In the genomic region with DNA sequence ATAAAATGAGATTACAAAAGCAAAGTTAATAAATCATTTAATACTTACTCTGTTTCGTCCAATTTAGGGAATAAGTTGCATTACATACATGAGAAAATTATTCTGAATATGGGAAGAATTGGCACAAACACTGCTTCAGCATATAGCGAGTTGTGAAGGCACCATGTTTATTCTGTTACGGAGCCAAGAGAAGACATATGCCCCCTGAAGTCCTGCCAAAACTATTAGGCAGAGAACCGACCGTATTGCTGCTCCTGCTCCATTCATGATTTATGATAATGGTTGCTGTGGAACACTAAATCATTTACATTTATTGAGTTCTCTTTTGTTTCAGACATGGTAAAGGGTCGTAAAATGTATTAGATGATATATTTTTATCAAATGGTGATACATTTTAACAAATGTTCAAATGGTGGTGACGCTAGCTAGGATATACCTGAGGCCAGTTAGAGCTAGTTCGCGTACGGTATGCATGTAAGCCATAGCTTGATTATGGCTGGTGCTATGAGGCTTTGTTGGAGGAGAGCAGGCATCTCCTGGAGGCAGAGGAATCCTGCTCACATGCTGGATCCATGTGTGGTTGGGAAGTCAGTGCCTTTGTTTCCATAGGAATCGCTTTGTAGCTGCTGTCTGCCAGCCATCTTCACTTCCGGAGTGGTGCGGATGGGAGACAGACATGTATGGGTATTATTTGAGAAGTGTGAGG, we compare ENCODE assay signal across 20 mouse cellular contexts.
DNase-seq lines count a peak whose midpoint lies in the region; ATAC-seq and TF ChIP-seq lines count a peak whose summit lies in the region.
"Had no signal": no experiment of that assay in that cellular context is flagged by ENCODE, and none has a peak within 500 bp of the region (broad histone marks: within the 10 kb centered on the region; RNA-seq: fewer than 3 reads in every experiment).

No protein-coding gene starts in this region.

- H3K4me2 ChIP-seq in forebrain, embryonic 13.5 days = no peak overlapping the region
- no peak overlapping the region for H3K4me2 ChIP-seq in forebrain, embryonic 12.5 days
- no peak overlapping the region for H3K4me2 ChIP-seq in lung, embryonic 14.5 days
- H3K4me2 ChIP-seq in forebrain, embryonic 16.5 days (ENCODE audit: low read length) = 0 out of 2 replicates have a peak overlapping the region, but pooled peaks have one; percentile 5
- no peak overlapping the region for H3K4me2 ChIP-seq in neural tube, embryonic 14.5 days (ENCODE audit: low read depth, low read length)
- H3K4me2 ChIP-seq: embryonic facial prominence, embryonic 13.5 days; limb, embryonic 15.5 days; liver, embryonic 15.5 days; midbrain, embryonic 13.5 days had no signal

- H3K27me3 ChIP-seq in forebrain, embryonic 13.5 days = no peaks in the 10 kb centered on the region
- no peaks in the 10 kb centered on the region for H3K27me3 ChIP-seq in forebrain, embryonic 12.5 days
- H3K27me3 ChIP-seq in lung, embryonic 14.5 days (ENCODE audit: insufficient read depth, low read length) = no peaks in the 10 kb centered on the region
- H3K27me3 ChIP-seq in forebrain, embryonic 16.5 days (replicated peaks; ENCODE audit: control insufficient read depth, insufficient read depth, low read length) = no peaks in the 10 kb centered on the region
- H3K27me3 ChIP-seq in neural tube, embryonic 14.5 days (ENCODE audit: control insufficient read depth, insufficient read depth, low read length) = no peaks in the 10 kb centered on the region
- H3K27me3 ChIP-seq: embryonic facial prominence, embryonic 13.5 days; limb, embryonic 15.5 days; liver, embryonic 15.5 days; midbrain, embryonic 13.5 days had no signal

- peak overlapping the region; percentile 31; the same call in 1 of the 2 replicates for H3K27ac ChIP-seq in forebrain, embryonic 13.5 days
- H3K27ac ChIP-seq in forebrain, embryonic 12.5 days = no peak overlapping the region
- no peak overlapping the region for H3K27ac ChIP-seq in lung, embryonic 14.5 days (ENCODE audit: low read depth)
- peak overlapping the region; percentile 78 for H3K27ac ChIP-seq in forebrain, embryonic 16.5 days (ENCODE audit: low read length)
- H3K27ac ChIP-seq in neural tube, embryonic 14.5 days (ENCODE audit: low read depth, low read length) = peak overlapping the region; percentile 13; the same call in 1 of the 2 replicates
- H3K27ac ChIP-seq: embryonic facial prominence, embryonic 13.5 days; heart, embryonic 10.5 days; layer of hippocampus, adult 2 months; limb, embryonic 15.5 days; liver, embryonic 15.5 days; midbrain, embryonic 13.5 days; stomach, postnatal 0 days had no signal

- no peak overlapping the region for H3K9ac ChIP-seq in forebrain, embryonic 13.5 days
- no peak overlapping the region for H3K9ac ChIP-seq in forebrain, embryonic 12.5 days
- H3K9ac ChIP-seq in lung, embryonic 14.5 days = no peak overlapping the region
- no peak overlapping the region for H3K9ac ChIP-seq in forebrain, embryonic 16.5 days (replicated peaks; ENCODE audit: low read depth, low read length)
- no peak overlapping the region for H3K9ac ChIP-seq in neural tube, embryonic 14.5 days (replicated peaks; ENCODE audit: low read depth, low read length)
- H3K9ac ChIP-seq: embryonic facial prominence, embryonic 13.5 days; limb, embryonic 15.5 days; liver, embryonic 15.5 days; midbrain, embryonic 13.5 days had no signal

- no peaks in the 10 kb centered on the region for H3K9me3 ChIP-seq in forebrain, embryonic 13.5 days (replicated peaks)
- H3K9me3 ChIP-seq in forebrain, embryonic 12.5 days = no peaks in the 10 kb centered on the region
- H3K9me3 ChIP-seq in lung, embryonic 14.5 days (ENCODE audit: low read depth, low read length) = no peaks in the 10 kb centered on the region
- no peaks in the 10 kb centered on the region for H3K9me3 ChIP-seq in forebrain, embryonic 16.5 days (ENCODE audit: control insufficient read depth, low read length)
- H3K9me3 ChIP-seq in neural tube, embryonic 14.5 days (ENCODE audit: control insufficient read depth, low read length) = no peaks in the 10 kb centered on the region
- H3K9me3 ChIP-seq: embryonic facial prominence, embryonic 13.5 days; heart, embryonic 10.5 days; limb, embryonic 15.5 days; liver, embryonic 15.5 days; midbrain, embryonic 13.5 days had no signal

- no peak for TF ChIP-seq CTCF in lung, embryonic 14.5 days (IDR thresholded peaks at IDR 0.05; ENCODE audit: low read depth)

- ATAC-seq in forebrain, embryonic 13.5 days = peak; percentile 71
- ATAC-seq in forebrain, embryonic 12.5 days (ENCODE audit: low FRiP score) = no peak
- ATAC-seq in lung, embryonic 14.5 days (ENCODE audit: insufficient read depth) = no peak
- peak; percentile 65 for ATAC-seq in forebrain, embryonic 16.5 days
- peak; percentile 54; the same call in 1 of the 2 replicates for ATAC-seq in neural tube, embryonic 14.5 days (ENCODE audit: low read depth)
- ATAC-seq: lung, postnatal 0 days; midbrain, embryonic 13.5 days had no signal

- H3K36me3 ChIP-seq in forebrain, embryonic 13.5 days (ENCODE audit: poor library complexity, severe bottlenecking) = peaks cover 11% of the 10 kb centered on the region; the same call in 1 of the 2 replicates
- no peaks in the 10 kb centered on the region; the same call in 1 of the 2 replicates for H3K36me3 ChIP-seq in forebrain, embryonic 12.5 days (replicated peaks)
- peaks cover 13% of the 10 kb centered on the region; the same call in 1 of the 2 replicates for H3K36me3 ChIP-seq in lung, embryonic 14.5 days (ENCODE audit: insufficient read depth)
- no peaks in the 10 kb centered on the region for H3K36me3 ChIP-seq in forebrain, embryonic 16.5 days (ENCODE audit: control insufficient read depth, insufficient read depth)
- H3K36me3 ChIP-seq in neural tube, embryonic 14.5 days (ENCODE audit: control insufficient read depth, insufficient read depth, low read length) = no peaks in the 10 kb centered on the region
- H3K36me3 ChIP-seq: liver, embryonic 15.5 days had no signal

- H3K4me3 ChIP-seq in forebrain, embryonic 13.5 days = no peak overlapping the region
- no peak overlapping the region for H3K4me3 ChIP-seq in forebrain, embryonic 12.5 days (replicated peaks)
- H3K4me3 ChIP-seq in lung, embryonic 14.5 days (ENCODE audit: low read depth, low read length) = no peak overlapping the region
- no peak overlapping the region for H3K4me3 ChIP-seq in forebrain, embryonic 16.5 days (replicated peaks; ENCODE audit: low read length)
- H3K4me3 ChIP-seq in neural tube, embryonic 14.5 days (ENCODE audit: low read depth, low read length) = no peak overlapping the region
- H3K4me3 ChIP-seq: embryonic facial prominence, embryonic 13.5 days; heart, embryonic 10.5 days; layer of hippocampus, adult 2 months; limb, embryonic 15.5 days; liver, embryonic 15.5 days; midbrain, embryonic 13.5 days had no signal

- 74% methylated on average over 13 of the region's 13 CpGs for WGBS in forebrain, embryonic 13.5 days
- 94% methylated on average over 13 of the region's 13 CpGs for WGBS in forebrain, embryonic 12.5 days
- 73% methylated on average over 13 of the region's 13 CpGs for WGBS in lung, embryonic 14.5 days
- WGBS in forebrain, embryonic 16.5 days = 60% methylated on average over 13 of the region's 13 CpGs
- 51% methylated on average over 13 of the region's 13 CpGs for WGBS in neural tube, embryonic 14.5 days

- peak; percentile 31 for DNase-seq in lung, embryonic 14.5 days
- no peak for DNase-seq in lung, postnatal 14 days
- no peak for DNase-seq in frontal cortex, adult 2 months (ENCODE audit: extremely low spot score in 1 of 2, low spot score in 1 of 2)
- DNase-seq: cerebellum, adult 11 months; gastrocnemius, postnatal 36 days; kidney, adult 11 months; layer of hippocampus, postnatal 36 days; retina, postnatal 1 day had no signal

- peaks cover 30% of the 10 kb centered on the region for H3K4me1 ChIP-seq in forebrain, embryonic 13.5 days
- H3K4me1 ChIP-seq in forebrain, embryonic 12.5 days = peaks cover 11% of the 10 kb centered on the region
- no peaks in the 10 kb centered on the region for H3K4me1 ChIP-seq in lung, embryonic 14.5 days (ENCODE audit: insufficient read depth)
- peaks cover 27% of the 10 kb centered on the region for H3K4me1 ChIP-seq in forebrain, embryonic 16.5 days (replicated peaks; ENCODE audit: control insufficient read depth, insufficient read depth, low read length)
- H3K4me1 ChIP-seq in neural tube, embryonic 14.5 days (ENCODE audit: control insufficient read depth, insufficient read depth, low read length) = peaks cover 8% of the 10 kb centered on the region; the same call in 1 of the 2 replicates
- H3K4me1 ChIP-seq: embryonic facial prominence, embryonic 13.5 days; heart, embryonic 10.5 days; limb, embryonic 15.5 days; liver, embryonic 15.5 days had no signal

Comparison
In these comparisons a context has a peak if more than half of its experiments do, and no peak if none do; other contexts are left out.
1. ATAC-seq: peak in forebrain, embryonic 13.5 days (single experiment), forebrain, embryonic 16.5 days (single experiment) and neural tube, embryonic 14.5 days (single experiment); none in forebrain, embryonic 12.5 days (single experiment) and lung, embryonic 14.5 days (single experiment).
2. H3K27ac ChIP-seq: peak in forebrain, embryonic 13.5 days (single experiment), forebrain, embryonic 16.5 days (single experiment) and neural tube, embryonic 14.5 days (single experiment); none in forebrain, embryonic 12.5 days (single experiment) and lung, embryonic 14.5 days (single experiment).